Mouse (Mus musculus) liver, embryonic 14.5 days (tissue): ENCODE data around the gene Ccr9.

Experiments used
- CTCF ChIP-seq: IDR thresholded peaks from 2 replicates; pipeline ENCODE4 v1.5.1; 2016; ENCODE audit warnings: antibody characterized with exemption, low read depth, control low read depth
- EP300 ChIP-seq: IDR thresholded peaks from 2 replicates; pipeline ENCODE4 v1.6.1; 2016; ENCODE audit warnings: antibody characterized with exemption, low read depth

DNA sequence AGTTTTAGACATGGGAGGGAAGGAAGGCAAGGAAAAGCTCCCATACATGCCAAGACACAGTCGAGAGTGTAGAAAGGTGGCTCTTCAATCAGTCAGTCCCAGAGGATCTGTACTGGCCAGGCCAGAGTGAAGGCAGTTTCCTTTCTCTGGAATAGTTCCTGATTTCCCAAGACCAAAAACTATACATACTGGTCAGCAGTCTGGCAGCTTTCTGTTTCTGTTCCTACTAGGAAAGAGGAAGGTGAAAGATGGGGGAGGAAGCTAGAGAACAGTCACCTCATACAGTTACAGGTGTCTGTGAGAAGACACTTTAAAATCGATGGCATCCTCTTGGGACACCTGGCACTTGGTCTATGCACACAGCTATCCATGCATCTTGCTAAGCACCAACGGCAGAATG lies 137.2 kb downstream of the Ccr9 start:
- TF ChIP-seq CTCF (no peak), EP300 (no peak)
